Mouse (Mus musculus) bone marrow, adult 2 months (tissue): ENCODE results near the gene Rbm6. TPM values are rescaled to one million over a fixed set of nuclear protein-coding genes. Genes with fewer than 3 reads are reported as not detected.
A peak's percentile ranks its signal among the peaks of the same experiment; 100 is the strongest.

Experiments
- H3K27ac ChIP-seq: fragments of 200-500 bp; 2 replicates; pipeline ENCODE4 v1.5.1; 2012; ENCODE audit warnings: low read depth, mild to moderate bottlenecking, control low read depth, inconsistent platforms, low read length; ENCODE audit not compliant: control insufficient read depth, poor library complexity, insufficient read depth
- H3K4me1 ChIP-seq: fragments of 200-500 bp; 2 replicates; pipeline ENCODE4 v1.6.1; 2011; ENCODE audit warnings: low read length; ENCODE audit not compliant: control insufficient read depth, insufficient read depth
- H3K4me3 ChIP-seq: fragments of 200-500 bp; replicated peaks from 2 replicates; pipeline ENCODE3; 2011; ENCODE audit warnings: mild to moderate bottlenecking, low read depth, low read length, control low read depth; ENCODE audit not compliant: control insufficient read depth
- CTCF ChIP-seq: fragments of 200-500 bp; IDR thresholded peaks from 2 replicates; pipeline ENCODE4 v1.5.1; 2011; ENCODE audit warnings: low read length, control low read depth; ENCODE audit not compliant: control insufficient read depth, insufficient read depth
- POLR2A ChIP-seq: fragments of 200-500 bp; IDR thresholded peaks from 2 replicates; pipeline ENCODE4 v1.6.1; 2011; ENCODE audit warnings: low read depth, mild to moderate bottlenecking, control low read depth, low read length, borderline replicate concordance; ENCODE audit not compliant: control insufficient read depth
- WGBS: fragments of 180-500 bp; shearing (Covaris S2); methylation state at CpG from one replicate; pipeline ENCODE4 v1.1.7; 2018; 5-methylcytosine and 5-hydroxymethylcytosine counted together
- polyA plus RNA-seq: library from polyadenylated mRNA; stranded (reverse); fragments of >200 nt; gene quantifications from 2 replicates; pipeline ENCODE4 v1.2.4, GENCODE M21; 2011; ENCODE audit warnings: low replicate concordance; ENCODE audit not compliant: missing spikeins, insufficient read depth, insufficient read length

Rbm6 gene
- polyA plus RNA-seq, 1 experiment = 110 TPM

DNA sequence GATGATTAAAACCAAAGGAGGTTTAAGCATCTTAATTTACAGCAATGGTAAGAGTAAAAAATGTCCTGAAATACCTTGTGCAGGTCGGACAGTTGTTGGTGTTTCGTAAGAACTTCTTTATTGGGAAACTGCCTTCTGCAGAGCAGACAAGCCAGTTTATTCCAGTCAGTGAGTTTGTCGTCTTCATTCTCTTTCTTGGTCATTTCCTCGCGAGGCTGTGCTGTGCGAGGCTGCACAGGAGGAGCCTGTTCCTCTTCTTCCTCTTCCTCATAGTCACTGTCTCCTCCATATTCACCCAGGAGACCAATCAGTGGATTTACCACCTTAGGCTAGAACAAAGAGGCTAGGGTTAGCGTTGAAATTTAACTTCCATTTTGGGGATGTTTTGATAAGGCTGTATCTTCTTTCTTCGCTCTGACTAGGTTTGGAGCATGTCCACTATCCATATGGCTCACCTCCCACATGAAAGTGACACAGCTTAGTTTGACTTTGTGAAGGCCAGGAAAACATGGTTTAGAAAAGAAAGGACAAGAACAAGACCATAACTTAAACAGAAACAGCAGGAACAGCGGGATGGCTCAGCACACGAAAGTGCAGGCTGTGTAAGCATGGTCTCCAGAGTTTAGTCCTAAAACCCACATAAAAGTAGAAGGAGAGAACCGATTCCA, 90.4 kb downstream of the Rbm6 start:
- 72% methylated on average over 11 of the region's 11 CpGs for WGBS
- Histone ChIP-seq H3K27ac (no peak overlapping the region), H3K4me1 (no peaks in the 10 kb centered on the region), H3K4me3 (no peak overlapping the region)
- no peak for TF ChIP-seq CTCF
- TF ChIP-seq POLR2A = no peak

DNA sequence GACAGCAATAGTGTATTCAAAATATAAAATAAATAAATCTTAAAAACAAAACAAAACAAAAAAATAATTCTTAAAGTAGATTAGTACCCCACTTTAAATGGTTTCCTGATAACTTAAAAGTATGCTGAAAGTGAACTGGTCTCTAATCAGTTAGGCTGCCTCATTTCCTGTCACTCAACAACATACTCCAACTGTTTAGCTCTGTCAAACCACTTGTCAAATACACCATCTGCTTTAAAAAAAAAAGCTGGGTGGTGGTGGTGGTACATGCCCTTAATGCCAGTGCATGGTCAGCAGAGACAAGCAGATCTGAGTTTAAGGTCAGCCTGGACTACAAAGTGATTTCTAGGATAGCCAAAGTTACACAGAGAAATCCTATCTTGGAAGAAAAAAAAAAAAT, 96.2 kb downstream of the Rbm6 start:
- Histone ChIP-seq H3K4me1 (no peaks in the 10 kb centered on the region), H3K4me3 (no peak overlapping the region), H3K27ac (no peak overlapping the region)
- no peak for TF ChIP-seq CTCF
- no peak for TF ChIP-seq POLR2A

DNA sequence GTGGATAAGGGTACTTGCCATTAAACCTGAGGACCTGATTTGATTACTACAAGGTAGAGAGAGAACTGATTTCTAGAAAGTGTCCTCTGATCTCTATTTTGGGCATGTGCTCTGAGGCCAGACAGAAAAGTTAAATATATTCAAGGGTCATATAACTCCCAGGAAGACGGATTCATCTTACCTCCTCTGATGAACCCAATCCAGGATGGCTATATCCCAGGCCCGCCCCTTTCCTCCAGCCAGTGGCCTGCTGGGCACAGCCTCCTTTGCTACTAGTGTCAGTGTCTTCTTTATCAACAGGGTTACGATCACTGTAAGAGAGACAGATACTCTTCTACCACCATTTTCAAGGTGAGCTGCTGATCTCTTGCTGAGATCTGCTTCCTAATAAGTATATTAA, 98.6 kb downstream of the Rbm6 start:
- H3K4me1 ChIP-seq = no peaks in the 10 kb centered on the region
- TF ChIP-seq CTCF (no peak), POLR2A (no peak)
- 91% methylated on average over 3 of the region's 3 CpGs for WGBS
- H3K27ac ChIP-seq = no peak overlapping the region
- no peak overlapping the region for H3K4me3 ChIP-seq

DNA sequence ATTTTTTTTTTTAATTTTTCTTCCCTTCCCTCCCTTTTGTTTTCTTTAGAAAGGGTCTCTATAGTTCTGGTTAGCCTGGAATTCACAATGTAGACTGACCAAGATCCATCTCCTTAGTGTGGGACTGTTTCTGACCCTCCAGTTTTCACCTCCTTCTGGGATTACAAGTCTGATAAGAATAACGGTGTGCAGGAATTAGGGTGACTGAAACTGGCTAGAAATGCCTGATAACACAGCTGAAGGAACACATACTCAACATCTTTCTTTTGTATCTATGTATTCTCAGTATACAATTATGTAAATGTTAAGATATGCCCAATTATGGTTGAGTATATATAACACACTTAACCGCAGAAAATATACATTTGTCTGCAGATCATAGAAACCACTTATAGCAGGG, 101.3 kb downstream of the Rbm6 start:
- Histone ChIP-seq H3K27ac (no peak overlapping the region), H3K4me3 (no peak overlapping the region), H3K4me1 (peaks cover 3% of the 10 kb centered on the region; the same call in 1 of the 2 replicates)
- 68% methylated on average over 2 of the region's 2 CpGs for WGBS
- TF ChIP-seq CTCF = no peak

DNA sequence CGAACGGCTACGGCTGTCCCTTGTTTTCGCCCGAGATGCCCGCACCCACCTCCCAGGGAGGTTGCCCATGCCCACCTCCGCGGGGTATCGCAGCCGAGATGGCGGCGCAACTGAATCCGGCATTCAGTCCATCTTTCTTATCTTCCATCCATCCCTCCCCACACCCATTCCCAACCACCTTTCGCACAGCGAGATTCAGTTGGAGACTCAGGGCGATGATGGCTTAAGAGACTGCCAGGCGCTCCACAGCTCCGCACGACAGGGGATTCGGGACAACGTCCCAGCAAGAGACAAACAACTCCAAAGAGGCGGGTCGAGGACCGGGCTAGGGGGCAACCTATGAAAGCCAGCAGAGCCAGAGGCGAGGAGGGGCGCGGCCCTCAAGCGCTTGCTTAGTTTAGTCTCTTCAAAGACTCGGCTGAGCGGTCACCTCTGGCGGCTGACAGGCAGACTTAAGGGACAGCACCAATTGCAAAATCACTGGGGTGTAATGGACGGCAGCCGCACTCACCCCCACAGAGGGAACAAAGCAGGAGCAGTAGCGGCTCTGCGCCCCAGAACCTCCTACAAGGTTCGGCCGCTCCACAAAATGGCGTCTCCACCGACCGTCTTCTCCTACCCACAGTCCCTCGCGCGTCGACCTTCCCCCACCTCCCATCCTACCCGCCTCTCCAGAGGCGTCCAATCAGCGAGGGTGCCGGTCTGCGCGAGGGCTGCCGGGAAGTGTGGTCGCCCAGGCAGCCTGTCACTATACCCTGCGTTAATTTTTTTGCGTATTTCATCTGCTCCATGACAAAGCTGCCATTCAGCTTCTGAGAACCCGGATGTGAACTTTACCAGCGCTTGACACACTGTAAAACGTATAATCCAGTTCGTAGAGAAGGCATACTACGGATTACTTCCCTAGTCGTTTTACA, 102.4 kb downstream of the Rbm6 start, which contains the start of gene Rbm5:
Gene Rbm5, minus strand, starts transcription at position 623 of the 917 bp plus-strand sequence.
- peak within 1 kb of the TSS; percentile 95 for H3K4me3 ChIP-seq
- no peak for TF ChIP-seq CTCF
- peak; percentile 94 for TF ChIP-seq POLR2A
- H3K27ac ChIP-seq = peak within 1 kb of the TSS; percentile 85
- under 1% methylated on average over 60 of the region's 60 CpGs for WGBS
- H3K4me1 ChIP-seq = peaks cover 3% of the 10 kb centered on the region; the same call in 1 of the 2 replicates

DNA sequence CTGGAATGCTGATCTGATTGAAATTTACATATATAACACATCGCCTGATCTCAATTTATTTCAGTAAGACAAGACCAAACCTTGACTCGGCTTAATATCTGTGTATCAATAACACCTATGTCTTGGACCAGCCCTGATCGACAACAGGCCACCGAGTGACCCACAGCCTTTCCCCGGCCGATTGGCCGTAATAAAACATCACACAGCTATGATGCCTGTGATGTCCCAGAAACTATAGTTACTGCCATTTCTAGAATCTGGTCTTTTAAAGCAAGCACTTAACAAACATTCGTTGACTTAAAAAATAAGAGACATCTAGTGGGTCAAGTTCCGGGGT, 103.0 kb downstream of the Rbm6 start:
- under 1% methylated on average over 9 of the region's 9 CpGs for WGBS
- Histone ChIP-seq H3K27ac (peak overlapping the region; percentile 85), H3K4me3 (peak overlapping the region; percentile 95), H3K4me1 (peaks cover 3% of the 10 kb centered on the region; the same call in 1 of the 2 replicates)
- TF ChIP-seq POLR2A (no peak), CTCF (no peak)

DNA sequence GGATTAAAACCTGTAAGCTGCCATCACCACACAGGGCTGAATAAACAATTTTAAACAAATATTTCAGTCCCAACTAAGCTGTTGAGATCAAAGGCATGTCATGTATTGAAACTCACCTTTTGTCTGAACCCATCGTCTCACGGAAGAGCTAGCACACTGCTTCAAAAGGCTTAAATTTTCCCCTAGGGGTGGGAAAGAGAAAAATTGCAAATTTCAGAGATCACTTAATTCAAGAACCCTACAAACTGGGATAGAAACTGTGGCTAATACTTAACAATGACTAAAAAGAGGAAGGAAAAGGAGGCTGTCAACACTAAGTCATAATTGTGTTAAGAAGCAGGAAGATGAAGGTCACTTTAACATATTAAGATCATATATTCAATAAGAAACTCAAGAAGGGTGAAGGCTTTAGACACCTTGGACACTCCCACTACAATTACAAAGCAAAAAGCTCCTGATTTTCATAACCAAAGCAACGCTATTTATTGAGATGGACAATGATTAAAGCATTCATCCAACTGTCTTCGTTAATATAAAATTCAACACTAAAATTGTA, 103.5 kb downstream of the Rbm6 start:
- 4% methylated on average over 4 of the region's 4 CpGs for WGBS
- peak overlapping the region; percentile 95 for H3K4me3 ChIP-seq
- no peak for TF ChIP-seq POLR2A
- TF ChIP-seq CTCF = no peak
- H3K4me1 ChIP-seq = peaks cover 3% of the 10 kb centered on the region; the same call in 1 of the 2 replicates
- no peak overlapping the region for H3K27ac ChIP-seq

DNA sequence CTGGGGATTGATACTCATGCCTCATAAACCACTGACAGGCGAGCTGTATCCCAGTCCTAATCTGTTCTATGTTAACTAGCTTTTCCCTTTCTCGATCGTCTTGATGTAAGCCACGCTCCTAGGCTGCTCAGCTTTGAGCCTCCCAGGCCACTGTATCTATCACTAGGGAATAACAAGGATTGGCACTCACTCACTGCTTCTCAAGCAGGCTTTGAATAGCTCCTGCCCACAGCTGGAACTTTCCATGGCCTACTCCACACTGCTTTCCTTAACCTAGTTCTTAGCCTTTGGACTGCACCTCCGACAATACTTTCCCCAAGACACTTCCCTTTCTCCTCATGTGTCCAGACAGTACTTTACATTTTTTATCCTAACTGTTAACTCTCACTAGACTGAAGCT, 104.2 kb downstream of the Rbm6 start:
- Histone ChIP-seq H3K4me1 (peaks cover 3% of the 10 kb centered on the region; the same call in 1 of the 2 replicates), H3K27ac (no peak overlapping the region), H3K4me3 (no peak overlapping the region)
- TF ChIP-seq POLR2A = no peak
- no peak for TF ChIP-seq CTCF
- 75% methylated on average over 5 of the region's 5 CpGs for WGBS
